Mouse (Mus musculus) MEL (cell line): Measurements from ENCODE around the gene Sipa1l3. TPM values are rescaled to one million over a fixed set of nuclear protein-coding genes. Genes with fewer than 3 reads are reported as not detected.

Source experiments
- DNase-seq: peaks from one replicate; pipeline ENCODE4 v3.0.0; 2011; ENCODE audit warnings: low read depth, low spot score
- H3K27ac ChIP-seq: 2 replicates; pipeline ENCODE4 v1.5.1; 2012; ENCODE audit warnings: low read depth, mild to moderate bottlenecking, control low read depth, low read length, moderate library complexity; ENCODE audit not compliant: control insufficient read depth
- H3K27me3 ChIP-seq, 2 experiments: fragments of 150-350 bp in 1 of 2; sonication (generic) in 1 of 2; 2 replicates each; pipeline ENCODE4 v1.6.1; 2012; ENCODE audit warnings: low read length in 2 of 2, mild to moderate bottlenecking in 2 of 2, improper control_type of control experiment in 1 of 2, moderate library complexity in 1 of 2; ENCODE audit not compliant: insufficient read depth in 2 of 2, control insufficient read depth in 1 of 2
- H3K36me3 ChIP-seq, 2 experiments: 2 replicates each; pipeline ENCODE4 v1.6.1; 2012 to 2014; ENCODE audit warnings: low read length in 2 of 2, improper control_type of control experiment in 1 of 2, inconsistent platforms in 1 of 2, mild to moderate bottlenecking in 1 of 2; ENCODE audit not compliant: insufficient read depth in 2 of 2, control insufficient read depth in 1 of 2
- H3K4me1 ChIP-seq, 2 experiments: fragments of 150-350 bp in 1 of 2; sonication (generic) in 1 of 2; 2 replicates each; pipeline ENCODE4 v1.6.1; 2012; ENCODE audit warnings: low read length in 2 of 2, improper control_type of control experiment in 1 of 2, mild to moderate bottlenecking in 1 of 2; ENCODE audit not compliant: insufficient read depth in 2 of 2, control insufficient read depth in 1 of 2
- H3K4me3 ChIP-seq, 2 experiments: fragments of 150-350 bp in 1 of 2; sonication (generic) in 1 of 2; 2 replicates each; pipeline ENCODE4 v1.5.1; 2012; ENCODE audit warnings: low read depth in 2 of 2, low read length in 2 of 2, mild to moderate bottlenecking in 2 of 2, moderate library complexity in 2 of 2, control low read depth in 1 of 2, improper control_type of control experiment in 1 of 2; ENCODE audit not compliant: control insufficient read depth in 1 of 2, insufficient read depth in 1 of 2
- H3K79me2 ChIP-seq: 2 replicates; pipeline ENCODE4 v1.6.1; 2012; ENCODE audit warnings: mild to moderate bottlenecking, low read length, moderate library complexity; ENCODE audit not compliant: control insufficient read depth, poor library complexity, insufficient read depth
- H3K9ac ChIP-seq: 2 replicates; pipeline ENCODE4 v1.6.1; 2012; ENCODE audit warnings: low read depth, mild to moderate bottlenecking, control low read depth, low read length, moderate library complexity; ENCODE audit not compliant: control insufficient read depth, poor library complexity, severe bottlenecking
- H3K9me3 ChIP-seq: fragments of 150-350 bp; sonication (generic); replicated peaks from 2 replicates; pipeline ENCODE4 v1.6.1; 2012; ENCODE audit warnings: mild to moderate bottlenecking, low read length, improper control_type of control experiment, moderate library complexity; ENCODE audit not compliant: insufficient read depth
- CHD1 ChIP-seq: IDR thresholded peaks from 2 replicates; pipeline ENCODE4 v1.6.1; 2012; ENCODE audit warnings: low read depth, mild to moderate bottlenecking, inconsistent platforms, low read length, improper control_type of control experiment
- CHD2 ChIP-seq: IDR thresholded peaks from 2 replicates; pipeline ENCODE4 v1.6.1; 2011; ENCODE audit warnings: low read length, improper control_type of control experiment
- CTCF ChIP-seq, 3 experiments: IDR thresholded peaks in 2 of 3; conservative IDR thresholded peaks in 1 of 3; 2 replicates each; pipeline ENCODE4 v1.5.1; 2011 to 2012; ENCODE audit warnings: low read length in 3 of 3, low read depth in 2 of 3, mild to moderate bottlenecking in 2 of 3, improper control_type of control experiment in 1 of 3, inconsistent platforms in 1 of 3, mixed read lengths in 1 of 3, moderate library complexity in 1 of 3; ENCODE audit not compliant: control insufficient read depth in 1 of 3, insufficient read depth in 1 of 3, poor library complexity in 1 of 3, severe bottlenecking in 1 of 3
- ELF1 ChIP-seq: IDR thresholded peaks from 2 replicates; pipeline ENCODE4 v1.6.1; 2014; ENCODE audit warnings: low read depth, mild to moderate bottlenecking, inconsistent platforms, low read length, improper control_type of control experiment, moderate library complexity
- ETS1 ChIP-seq: IDR thresholded peaks from 2 replicates; pipeline ENCODE4 v1.6.1; 2012; ENCODE audit warnings: low read depth, mild to moderate bottlenecking, inconsistent platforms, low read length, improper control_type of control experiment, moderate library complexity
- HCFC1 ChIP-seq: IDR thresholded peaks from 2 replicates; pipeline ENCODE4 v1.6.1; 2012; ENCODE audit warnings: low read depth, mild to moderate bottlenecking, inconsistent platforms, low read length, improper control_type of control experiment, moderate library complexity
- KAT2A ChIP-seq: conservative IDR thresholded peaks from 2 replicates; pipeline ENCODE4 v1.6.1; 2012; ENCODE audit warnings: low read depth, low read length, improper control_type of control experiment, inconsistent platforms
- MAX ChIP-seq: IDR thresholded peaks from 2 replicates; pipeline ENCODE4 v1.6.1; 2011; ENCODE audit warnings: low read length, improper control_type of control experiment
- MAZ ChIP-seq: IDR thresholded peaks from 2 replicates; pipeline ENCODE4 v1.6.1; 2012; ENCODE audit warnings: low read depth, mild to moderate bottlenecking, inconsistent platforms, low read length, improper control_type of control experiment
- MXI1 ChIP-seq: IDR thresholded peaks from 2 replicates; pipeline ENCODE4 v1.6.1; 2011; ENCODE audit warnings: mild to moderate bottlenecking, low read depth, low read length, improper control_type of control experiment
- MYC ChIP-seq: IDR thresholded peaks from 2 replicates; pipeline ENCODE4 v1.6.1; 2011; ENCODE audit warnings: low read depth, mild to moderate bottlenecking, low read length, improper control_type of control experiment, moderate library complexity
- NELFE ChIP-seq: IDR thresholded peaks from 2 replicates; pipeline ENCODE4 v1.6.1; 2011; ENCODE audit warnings: low read depth, low read length, improper control_type of control experiment
- NRF1 ChIP-seq: IDR thresholded peaks from 2 replicates; pipeline ENCODE4 v1.6.1; 2014; ENCODE audit warnings: low read depth, mild to moderate bottlenecking, inconsistent platforms, low read length, improper control_type of control experiment, moderate library complexity; ENCODE audit not compliant: poor library complexity, insufficient read depth, severe bottlenecking
- POLR2A ChIP-seq, 2 experiments: IDR thresholded peaks; 2 replicates each; pipeline ENCODE4 v1.6.1; 2011 to 2012; ENCODE audit warnings: low read length in 2 of 2, mild to moderate bottlenecking in 2 of 2, control low read depth in 1 of 2, improper control_type of control experiment in 1 of 2, low read depth in 1 of 2, moderate library complexity in 1 of 2; ENCODE audit not compliant: control insufficient read depth in 1 of 2, insufficient read depth in 1 of 2, poor library complexity in 1 of 2
- POLR2AphosphoS2 ChIP-seq: IDR thresholded peaks from 2 replicates; pipeline ENCODE4 v1.6.1; 2011; ENCODE audit warnings: low read length, improper control_type of control experiment
- POLR2AphosphoS5 ChIP-seq: IDR thresholded peaks from 2 replicates; pipeline ENCODE4 v1.6.1; 2012; ENCODE audit warnings: low read depth, borderline replicate concordance, mild to moderate bottlenecking, inconsistent platforms, low read length, moderate library complexity, mixed read lengths
- SIN3A ChIP-seq: IDR thresholded peaks from 2 replicates; pipeline ENCODE4 v1.6.1; 2012; ENCODE audit warnings: low read length, improper control_type of control experiment, inconsistent platforms
- TBP ChIP-seq: IDR thresholded peaks from 2 replicates; pipeline ENCODE4 v1.8.0; 2011; ENCODE audit warnings: low read depth, low read length, improper control_type of control experiment
- TCF12 ChIP-seq: IDR thresholded peaks from 2 replicates; pipeline ENCODE4 v1.6.1; 2014; ENCODE audit warnings: low read depth, mild to moderate bottlenecking, inconsistent platforms, low read length, improper control_type of control experiment, moderate library complexity
- UBTF ChIP-seq: IDR thresholded peaks from 2 replicates; pipeline ENCODE4 v1.6.1; 2012; ENCODE audit warnings: low read depth, mild to moderate bottlenecking, inconsistent platforms, low read length, improper control_type of control experiment, moderate library complexity, borderline replicate concordance; ENCODE audit not compliant: insufficient read depth
- USF1 ChIP-seq: IDR thresholded peaks from 2 replicates; pipeline ENCODE4 v1.6.1; 2014; ENCODE audit warnings: low read depth, mild to moderate bottlenecking, inconsistent platforms, low read length, improper control_type of control experiment, moderate library complexity
- ZMIZ1 ChIP-seq: IDR thresholded peaks from 2 replicates; pipeline ENCODE4 v1.6.1; 2012; ENCODE audit warnings: low read depth, mild to moderate bottlenecking, inconsistent platforms, low read length, improper control_type of control experiment, moderate library complexity
- ZNF384 ChIP-seq: IDR thresholded peaks from 2 replicates; pipeline ENCODE4 v1.6.1; 2012; ENCODE audit warnings: low read depth, mild to moderate bottlenecking, inconsistent platforms, low read length, improper control_type of control experiment
- polyA plus RNA-seq, 2 experiments: library from polyadenylated mRNA; stranded (reverse) in 1 of 2; unstranded in 1 of 2; fragments of >175 nt in 1 of 2; fragments of >200 nt in 1 of 2; gene quantifications; 2 replicates each; pipeline versions ENCODE4 v1.2.1 to v1.2.4; 2012; ENCODE audit warnings: low replicate concordance in 2 of 2, low read depth in 1 of 2; ENCODE audit not compliant: insufficient read length in 2 of 2, insufficient read depth in 1 of 2, missing spikeins in 1 of 2
- total RNA-seq: library from RNA; depleted of rRNA; stranded (reverse); fragments of 300-350 nt; gene quantifications from 2 replicates; pipeline ENCODE4 v1.2.3, GENCODE M21; 2012; rRNA removed

Gene Sipa1l3
- 14.1 and 14.9 TPM in 2 replicates for total RNA-seq
- 10 to 100 TPM in 1 of 2 experiments, not detected in 1; 49.4 TPM for polyA plus RNA-seq

- Histone ChIP-seq H3K4me3 (peak within 1 kb of the TSS; percentile 76 to 94), H3K36me3 (peaks cover 0 to 7% of the 10 kb centered on the region in 2 experiments; a peak in 2 of 4 replicates), H3K9ac (peak within 1 kb of the TSS; percentile 86), H3K9me3 (no peaks in the 10 kb centered on the region), H3K4me1 (peaks cover 4 to 11% of the 10 kb centered on the region in 2 experiments; a peak in 2 of 4 replicates), H3K27me3 (no peaks in the 10 kb centered on the region), H3K27ac (peak within 1 kb of the TSS; percentile 41), H3K79me2 (peaks cover 18% of the 10 kb centered on the region)
- DNase-seq: peak; percentile 98
- peak; percentile 70 for TF ChIP-seq NELFE
- no peak for TF ChIP-seq CTCF (IDR thresholded peaks at IDR 0.05 in 2 of 3, conservative IDR thresholded peaks at IDR 0.05 in 1 of 3; ENCODE audit: control insufficient read depth in 1 of 3, insufficient read depth in 1 of 3, low read depth in 2 of 3, low read length in 3 of 3, poor library complexity in 1 of 3, severe bottlenecking in 1 of 3)
- TF ChIP-seq NRF1: peak; percentile 74
- peak; percentile 83 for TF ChIP-seq ZMIZ1
- TF ChIP-seq MYC: peak; percentile 61; the same call in 1 of the 2 replicates
- TF ChIP-seq MAZ: peak; percentile 80; the same call in 1 of the 2 replicates
- no peak; the same call in 1 of the 2 replicates for TF ChIP-seq CHD2
- no peak for TF ChIP-seq ZNF384
- peak; percentile 41; the same call in 1 of the 2 replicates for TF ChIP-seq UBTF
- peak; percentile 63 to 79; a peak in 3 of 4 replicates for TF ChIP-seq POLR2A (IDR thresholded peaks at IDR 0.05; ENCODE audit: control insufficient read depth in 1 of 2, insufficient read depth in 1 of 2, low read depth in 1 of 2, low read length in 2 of 2, poor library complexity in 1 of 2)
- TF ChIP-seq HCFC1: peak; percentile 99
- TF ChIP-seq ELF1: peak; percentile 94
- TF ChIP-seq POLR2AphosphoS2: peak; percentile 74; the same call in 1 of the 2 replicates
- TF ChIP-seq TCF12: peak; percentile 72
- TF ChIP-seq MXI1: peak; percentile 60
- no peak; the same call in 1 of the 2 replicates for TF ChIP-seq ETS1
- 0 out of 2 replicates have a peak, but pooled peaks have one; percentile 6 for TF ChIP-seq USF1
- peak; percentile 97 for TF ChIP-seq KAT2A
- TF ChIP-seq TBP: no peak
- no peak for TF ChIP-seq CHD1
- no peak for TF ChIP-seq POLR2AphosphoS5
- peak; percentile 34; the same call in 1 of the 2 replicates for TF ChIP-seq MAX
- TF ChIP-seq SIN3A: peak; percentile 94
Measured at GRCm38 (mm10) chr7:29518421-29519210, at the start of gene Sipa1l3. Gene Sipa1l3, minus strand, starts transcription at chr7:29518641.
